Mouse (Mus musculus): ENCODE data around the gene Lpcat2. TPM values are rescaled to one million over a fixed set of nuclear protein-coding genes. Genes with fewer than 3 reads are reported as not detected.
A peak's percentile ranks its signal among the peaks of the same experiment; 100 is the strongest.

Gene Lpcat2
- polyA plus RNA-seq, 1 experiment from 2014 or later: 10.9 TPM

GRCm38 (mm10) chr8:92897794-92898193 is 42.7 kb downstream of the Lpcat2 start:
- no peak overlapping the region for H3K27ac ChIP-seq (ENCODE audit: low read depth, low read length)
- H3K4me3 ChIP-seq (ENCODE audit: low read length): no peak overlapping the region
- 81% methylated on average over 4 of the region's 4 CpGs for WGBS
- no peaks in the 10 kb centered on the region for H3K9me3 ChIP-seq (ENCODE audit: control insufficient read depth, low read length)
- H3K4me1 ChIP-seq (ENCODE audit: control insufficient read depth, insufficient read depth, low read depth, low read length): no peaks in the 10 kb centered on the region
- H3K27me3 ChIP-seq (replicated peaks; ENCODE audit: control insufficient read depth, insufficient read depth, low read length): no peaks in the 10 kb centered on the region
- ATAC-seq: no peak
- no peaks in the 10 kb centered on the region; the same call in 1 of the 2 replicates for H3K36me3 ChIP-seq (ENCODE audit: control insufficient read depth, insufficient read depth, low read length)
- H3K4me2 ChIP-seq (ENCODE audit: low read length): no peak overlapping the region
- H3K9ac ChIP-seq (ENCODE audit: low read depth, low read length): no peak overlapping the region

GRCm38 (mm10) chr8:92899590-92899989 is 44.5 kb downstream of the Lpcat2 start:
- H3K27ac ChIP-seq (ENCODE audit: low read depth, low read length): no peak overlapping the region
- H3K9me3 ChIP-seq (ENCODE audit: control insufficient read depth, low read length): no peaks in the 10 kb centered on the region
- no peaks in the 10 kb centered on the region; the same call in 1 of the 2 replicates for H3K36me3 ChIP-seq (ENCODE audit: control insufficient read depth, insufficient read depth, low read length)
- H3K9ac ChIP-seq (ENCODE audit: low read depth, low read length): no peak overlapping the region
- no peaks in the 10 kb centered on the region for H3K27me3 ChIP-seq (replicated peaks; ENCODE audit: control insufficient read depth, insufficient read depth, low read length)
- 70% methylated on average over 9 of the region's 9 CpGs for WGBS
- H3K4me2 ChIP-seq (ENCODE audit: low read length): no peak overlapping the region
- H3K4me1 ChIP-seq (ENCODE audit: control insufficient read depth, insufficient read depth, low read depth, low read length): peaks cover 6% of the 10 kb centered on the region; the same call in 1 of the 2 replicates
- no peak overlapping the region for H3K4me3 ChIP-seq (ENCODE audit: low read length)
- peak; percentile 60; the same call in 1 of the 2 replicates for ATAC-seq

GRCm38 (mm10) chr8:92901107-92901506 is 46.0 kb downstream of the Lpcat2 start, which contains the start of gene Capns2:
TSS of gene Capns2 (plus strand) at chr8:92901407.
- no peak for ATAC-seq
- H3K27me3 ChIP-seq (replicated peaks; ENCODE audit: control insufficient read depth, insufficient read depth, low read length): no peaks in the 10 kb centered on the region

GRCm38 (mm10) chr8:92902981-92903380 is 47.8 kb downstream of the Lpcat2 start:
- no peak for ATAC-seq
- WGBS: 53% methylated on average over 2 of the region's 2 CpGs

More at GRCm38 (mm10) chr8:92901107-92901506, 46.0 kb downstream of the Lpcat2 start, which contains the start of gene Capns2:
- H3K36me3 ChIP-seq (ENCODE audit: control insufficient read depth, insufficient read depth, low read length): no peaks in the 10 kb centered on the region; the same call in 1 of the 2 replicates
- no peak within 1 kb of the TSS for H3K27ac ChIP-seq (ENCODE audit: low read depth, low read length)
- H3K4me2 ChIP-seq (ENCODE audit: low read length): no peak within 1 kb of the TSS
- no peak within 1 kb of the TSS for H3K4me3 ChIP-seq (ENCODE audit: low read length)
- H3K4me1 ChIP-seq (ENCODE audit: control insufficient read depth, insufficient read depth, low read depth, low read length): peaks cover 6% of the 10 kb centered on the region; the same call in 1 of the 2 replicates
- WGBS: 97% methylated on average over 5 of the region's 5 CpGs
- H3K9ac ChIP-seq (ENCODE audit: low read depth, low read length): no peak within 1 kb of the TSS
- H3K9me3 ChIP-seq (ENCODE audit: control insufficient read depth, low read length): no peaks in the 10 kb centered on the region

GRCm38 (mm10) chr8:92903488-92904135 is 48.5 kb downstream of the Lpcat2 start:
- Histone ChIP-seq H3K36me3 (ENCODE audit: control insufficient read depth, insufficient read depth, low read length) (no peaks in the 10 kb centered on the region; the same call in 1 of the 2 replicates), H3K4me2 (ENCODE audit: low read length) (no peak overlapping the region), H3K27me3 (replicated peaks; ENCODE audit: control insufficient read depth, insufficient read depth, low read length) (no peaks in the 10 kb centered on the region), H3K9ac (ENCODE audit: low read depth, low read length) (no peak overlapping the region), H3K4me1 (ENCODE audit: control insufficient read depth, insufficient read depth, low read depth, low read length) (peaks cover 6% of the 10 kb centered on the region; the same call in 1 of the 2 replicates), H3K27ac (ENCODE audit: low read depth, low read length) (no peak overlapping the region), H3K4me3 (ENCODE audit: low read length) (no peak overlapping the region), H3K9me3 (ENCODE audit: control insufficient read depth, low read length) (no peaks in the 10 kb centered on the region)
- 67% methylated on average over 11 of the region's 11 CpGs for WGBS
- no peak for ATAC-seq

More at GRCm38 (mm10) chr8:92902981-92903380, 47.8 kb downstream of the Lpcat2 start:
- Histone ChIP-seq H3K9me3 (ENCODE audit: control insufficient read depth, low read length) (no peaks in the 10 kb centered on the region), H3K9ac (ENCODE audit: low read depth, low read length) (no peak overlapping the region), H3K36me3 (ENCODE audit: control insufficient read depth, insufficient read depth, low read length) (no peaks in the 10 kb centered on the region; the same call in 1 of the 2 replicates), H3K4me1 (ENCODE audit: control insufficient read depth, insufficient read depth, low read depth, low read length) (peaks cover 6% of the 10 kb centered on the region; the same call in 1 of the 2 replicates), H3K27ac (ENCODE audit: low read depth, low read length) (no peak overlapping the region), H3K27me3 (replicated peaks; ENCODE audit: control insufficient read depth, insufficient read depth, low read length) (no peaks in the 10 kb centered on the region), H3K4me2 (ENCODE audit: low read length) (no peak overlapping the region), H3K4me3 (ENCODE audit: low read length) (no peak overlapping the region)

- Histone ChIP-seq H3K4me3 (ENCODE audit: low read length) (no peak overlapping the region), H3K4me2 (ENCODE audit: low read length) (no peak overlapping the region), H3K9me3 (ENCODE audit: control insufficient read depth, low read length) (no peaks in the 10 kb centered on the region), H3K27me3 (replicated peaks; ENCODE audit: control insufficient read depth, insufficient read depth, low read length) (no peaks in the 10 kb centered on the region), H3K9ac (ENCODE audit: low read depth, low read length) (no peak overlapping the region), H3K36me3 (ENCODE audit: control insufficient read depth, insufficient read depth, low read length) (no peaks in the 10 kb centered on the region; the same call in 1 of the 2 replicates), H3K27ac (ENCODE audit: low read depth, low read length) (no peak overlapping the region), H3K4me1 (ENCODE audit: control insufficient read depth, insufficient read depth, low read depth, low read length) (peaks cover 6% of the 10 kb centered on the region; the same call in 1 of the 2 replicates)
- 95% methylated on average over 9 of the region's 9 CpGs for WGBS
- ATAC-seq: no peak
Measured at GRCm38 (mm10) chr8:92906553-92906952, 51.4 kb downstream of the Lpcat2 start.

GRCm38 (mm10) chr8:92908448-92908847 is 53.3 kb downstream of the Lpcat2 start:
- no peak for ATAC-seq
- 94% methylated on average over 2 of the region's 2 CpGs for WGBS
- no peaks in the 10 kb centered on the region for H3K27me3 ChIP-seq (replicated peaks; ENCODE audit: control insufficient read depth, insufficient read depth, low read length)

GRCm38 (mm10) chr8:92911477-92911876 is 56.3 kb downstream of the Lpcat2 start:
- H3K27ac ChIP-seq (ENCODE audit: low read depth, low read length): no peak overlapping the region
- no peak overlapping the region for H3K9ac ChIP-seq (ENCODE audit: low read depth, low read length)
- no peaks in the 10 kb centered on the region for H3K36me3 ChIP-seq (ENCODE audit: control insufficient read depth, insufficient read depth, low read length)
- WGBS: 92% methylated on average over 3 of the region's 3 CpGs
- no peak overlapping the region for H3K4me3 ChIP-seq (ENCODE audit: low read length)
- ATAC-seq: no peak
- no peaks in the 10 kb centered on the region for H3K27me3 ChIP-seq (replicated peaks; ENCODE audit: control insufficient read depth, insufficient read depth, low read length)
- no peak overlapping the region for H3K4me2 ChIP-seq (ENCODE audit: low read length)
- no peaks in the 10 kb centered on the region for H3K4me1 ChIP-seq (ENCODE audit: control insufficient read depth, insufficient read depth, low read depth, low read length)
- H3K9me3 ChIP-seq (ENCODE audit: control insufficient read depth, low read length): no peaks in the 10 kb centered on the region

More at GRCm38 (mm10) chr8:92908448-92908847, 53.3 kb downstream of the Lpcat2 start:
- no peaks in the 10 kb centered on the region for H3K36me3 ChIP-seq (ENCODE audit: control insufficient read depth, insufficient read depth, low read length)
- no peak overlapping the region for H3K27ac ChIP-seq (ENCODE audit: low read depth, low read length)
- H3K4me1 ChIP-seq (ENCODE audit: control insufficient read depth, insufficient read depth, low read depth, low read length): peaks cover 2% of the 10 kb centered on the region; the same call in 1 of the 2 replicates
- no peak overlapping the region for H3K4me3 ChIP-seq (ENCODE audit: low read length)
- no peaks in the 10 kb centered on the region for H3K9me3 ChIP-seq (ENCODE audit: control insufficient read depth, low read length)
- no peak overlapping the region for H3K4me2 ChIP-seq (ENCODE audit: low read length)
- H3K9ac ChIP-seq (ENCODE audit: low read depth, low read length): no peak overlapping the region

- Histone ChIP-seq H3K4me3 (ENCODE audit: low read length) (no peak overlapping the region), H3K36me3 (ENCODE audit: control insufficient read depth, insufficient read depth, low read length) (no peaks in the 10 kb centered on the region), H3K4me2 (ENCODE audit: low read length) (no peak overlapping the region), H3K9me3 (ENCODE audit: control insufficient read depth, low read length) (no peaks in the 10 kb centered on the region), H3K27ac (ENCODE audit: low read depth, low read length) (no peak overlapping the region), H3K4me1 (ENCODE audit: control insufficient read depth, insufficient read depth, low read depth, low read length) (no peaks in the 10 kb centered on the region), H3K27me3 (replicated peaks; ENCODE audit: control insufficient read depth, insufficient read depth, low read length) (no peaks in the 10 kb centered on the region), H3K9ac (ENCODE audit: low read depth, low read length) (no peak overlapping the region)
- no peak for ATAC-seq
- 86% methylated on average over 7 of the region's 7 CpGs for WGBS
Measured at GRCm38 (mm10) chr8:92913396-92913795, 58.3 kb downstream of the Lpcat2 start.

All from hindbrain, embryonic 16.5 days (tissue).